Mouse (Mus musculus) layer of hippocampus, adult 9-11 months (tissue): ENCODE results near the gene Muc2.
"Not testable (repeated sequence)": the region's sequence is repeated elsewhere in the genome, so short reads cannot be mapped to it uniquely, and the experiment has no call there.

Experiments used
- DNase-seq: peaks from one replicate; pipeline ENCODE4 v3.0.0; 2022

Muc2 gene

DNA sequence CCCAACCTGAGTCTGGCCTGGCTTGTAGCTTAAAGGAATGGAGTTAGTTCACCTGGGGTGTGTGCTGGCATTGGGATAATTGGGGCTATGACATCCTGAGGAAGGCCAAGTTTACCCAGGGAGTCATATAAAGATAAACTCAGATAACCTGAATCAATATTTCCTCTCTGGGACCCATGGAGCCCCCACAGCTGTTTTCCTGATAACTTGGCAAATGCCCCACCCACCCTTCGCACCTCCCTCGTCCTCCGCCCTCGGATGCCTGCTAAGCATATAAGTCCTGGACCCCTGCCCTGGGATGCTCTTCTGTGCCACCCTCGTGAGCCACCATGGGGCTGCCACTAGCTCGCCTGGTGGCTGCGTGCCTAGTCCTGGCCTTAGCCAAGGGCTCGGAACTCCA, at the start of gene Muc2:
Gene Muc2, plus strand, starts transcription at position 301 of the 400 bp plus-strand sequence.
- no peak for DNase-seq

DNA sequence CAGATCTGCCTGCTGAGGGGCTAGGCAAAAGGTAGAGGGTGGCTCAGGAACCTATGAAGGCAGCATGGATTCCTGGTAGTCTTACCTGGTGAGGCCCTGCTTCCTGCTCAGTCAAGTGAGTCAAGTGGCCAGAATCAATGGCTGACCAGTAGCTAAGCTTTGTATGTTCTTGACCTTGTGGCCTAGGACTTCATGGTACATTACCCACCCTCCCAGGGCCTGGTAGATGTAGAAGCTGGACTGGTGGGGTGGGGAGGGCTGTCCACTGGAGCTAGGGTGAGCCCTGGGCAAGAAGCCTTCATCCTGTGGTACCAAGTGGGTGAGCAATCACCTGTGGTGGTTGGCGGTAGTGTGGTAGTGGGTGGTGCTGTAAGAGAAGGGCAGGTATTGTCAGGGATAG, 47.8 kb upstream of the Muc2 start:
- no peak for DNase-seq

DNA sequence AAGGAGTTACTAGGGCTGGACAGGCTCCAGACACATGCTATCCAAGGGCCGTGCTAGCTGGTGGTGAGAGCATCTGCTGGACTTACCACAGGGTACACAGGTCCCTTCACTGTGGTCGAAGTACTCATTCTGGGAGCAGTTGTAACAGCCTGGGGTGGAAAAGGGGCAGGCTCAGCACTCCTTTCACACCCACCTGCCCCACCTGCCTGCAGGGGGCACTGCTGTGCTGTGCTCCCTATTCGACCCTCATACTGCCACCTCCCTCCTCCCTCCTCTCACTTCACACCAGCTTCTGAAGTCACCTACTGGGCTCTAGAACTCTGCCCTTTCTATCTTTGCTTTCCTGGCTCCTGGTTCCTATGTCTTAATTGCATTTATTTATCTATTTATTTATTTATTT, 47.0 kb upstream of the Muc2 start:
- no peak for DNase-seq

DNA sequence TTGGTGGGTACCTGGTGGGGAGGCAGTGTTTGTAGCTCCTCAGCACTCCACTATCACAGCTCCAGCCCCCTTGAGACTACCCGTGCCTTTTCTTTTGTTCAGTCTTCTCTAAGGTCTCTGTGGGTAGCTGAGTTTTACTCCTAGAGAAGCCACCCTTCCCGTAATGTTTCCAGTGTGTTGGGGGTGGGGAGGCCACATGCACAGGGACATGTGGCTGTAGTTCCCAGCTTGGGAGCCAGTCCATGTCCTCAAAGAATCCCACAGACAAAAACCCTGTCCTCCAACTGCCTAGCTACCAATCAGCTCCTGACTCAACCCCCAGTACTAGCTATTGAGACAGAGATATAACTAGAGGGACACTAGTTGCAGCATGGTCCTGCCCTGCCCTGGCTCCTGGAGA, 43.1 kb upstream of the Muc2 start:
- no peak for DNase-seq

DNA sequence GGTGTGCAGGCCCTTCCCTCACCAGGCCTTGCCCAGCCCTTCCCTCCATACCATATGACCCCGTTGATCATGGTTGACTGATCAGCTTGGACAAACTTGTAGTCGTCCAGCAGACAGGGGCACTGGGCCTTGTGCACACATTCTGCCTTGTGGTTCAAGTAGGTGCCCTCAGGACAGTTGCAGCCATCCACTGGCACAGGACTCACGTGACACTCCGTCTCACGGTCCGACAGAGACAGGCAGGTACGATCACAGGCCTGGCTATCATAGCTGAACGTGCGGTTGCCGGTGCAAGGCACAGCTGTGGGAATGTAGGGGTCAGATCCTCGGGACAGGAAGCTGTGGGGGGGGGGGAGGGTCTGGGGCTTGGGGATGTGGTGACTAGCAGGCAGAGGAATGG, 42.3 kb upstream of the Muc2 start:
- no peak for DNase-seq

DNA sequence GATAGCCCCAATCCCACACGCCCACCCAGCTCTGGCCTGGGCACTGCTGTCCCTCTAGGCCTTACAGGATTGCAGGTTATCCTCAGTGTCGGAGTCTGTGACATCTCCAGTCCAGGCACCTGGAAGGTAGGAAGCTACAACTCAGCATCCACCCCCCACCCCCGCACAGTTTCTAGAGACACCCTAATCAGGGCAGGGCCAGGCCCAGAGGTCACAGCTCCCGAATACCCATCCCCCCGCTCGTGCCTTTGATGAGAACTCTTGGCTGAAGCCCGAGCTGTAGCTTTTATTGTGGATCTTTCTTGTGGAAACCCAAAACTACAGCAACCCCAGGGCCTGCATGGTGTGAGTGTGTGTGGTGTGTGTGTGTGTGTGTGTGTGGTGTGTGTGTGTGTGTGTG, 37.9 kb upstream of the Muc2 start:
- DNase-seq, result no peak

DNA sequence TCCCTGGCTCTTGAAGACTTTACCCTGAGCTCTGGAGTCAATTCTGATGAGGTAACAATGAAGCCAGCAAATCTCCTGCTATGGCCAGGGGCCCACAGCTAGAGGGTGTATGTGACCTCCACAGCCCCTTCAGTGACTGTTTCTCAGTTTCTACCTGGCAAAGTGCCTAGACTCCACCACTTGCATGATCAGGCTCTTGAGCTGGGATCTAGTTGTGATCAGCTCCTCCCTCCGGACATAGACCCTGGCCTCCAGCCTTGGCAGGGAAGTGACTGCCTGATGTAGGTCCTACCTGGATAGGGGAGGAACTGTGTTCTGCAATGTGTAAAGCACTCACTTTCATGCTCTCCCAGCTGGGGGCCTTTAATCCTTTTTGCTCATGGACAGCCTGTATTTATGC, 29.8 kb upstream of the Muc2 start:
- DNase-seq, result no peak

DNA sequence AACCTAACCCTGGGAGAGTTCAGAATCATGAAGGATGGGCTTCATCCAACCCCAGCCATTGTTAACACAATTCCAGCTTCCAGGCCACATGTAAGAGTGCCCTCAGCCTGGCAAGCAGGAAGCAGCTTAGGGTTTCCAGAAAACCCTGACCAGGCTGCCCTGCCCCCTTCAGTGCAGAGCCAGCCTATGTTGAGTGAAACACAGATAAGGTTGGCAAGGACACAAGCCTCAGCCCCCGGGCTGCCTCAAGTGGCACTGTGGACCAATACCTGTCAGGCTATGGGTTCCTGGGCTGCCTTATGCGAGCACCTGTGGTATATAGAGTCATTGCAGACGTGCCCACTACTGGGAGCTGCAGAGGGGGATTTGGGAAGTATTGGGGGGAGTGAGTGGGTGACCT, 28.7 kb upstream of the Muc2 start:
- DNase-seq, result no peak

DNA sequence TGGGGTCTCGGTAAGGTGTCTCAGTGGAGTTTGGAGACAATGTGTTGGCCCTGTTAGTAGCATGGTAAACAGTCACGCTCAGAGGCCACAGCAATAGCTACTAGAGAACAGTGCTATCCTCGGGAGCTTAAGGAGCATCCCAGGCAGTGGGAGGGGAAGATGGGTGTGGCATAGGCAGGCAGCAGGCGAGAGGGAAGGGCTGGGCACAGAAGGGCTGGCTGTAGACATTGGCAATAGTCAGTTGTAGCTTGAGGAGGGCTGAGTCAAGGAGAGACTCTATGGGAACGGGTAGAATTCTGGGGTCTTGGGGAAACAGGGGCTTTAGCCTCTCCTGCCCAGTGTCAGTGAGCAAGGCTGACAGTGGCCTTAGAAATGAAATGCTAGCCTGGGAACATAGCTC, 27.9 kb upstream of the Muc2 start:
- no peak for DNase-seq

DNA sequence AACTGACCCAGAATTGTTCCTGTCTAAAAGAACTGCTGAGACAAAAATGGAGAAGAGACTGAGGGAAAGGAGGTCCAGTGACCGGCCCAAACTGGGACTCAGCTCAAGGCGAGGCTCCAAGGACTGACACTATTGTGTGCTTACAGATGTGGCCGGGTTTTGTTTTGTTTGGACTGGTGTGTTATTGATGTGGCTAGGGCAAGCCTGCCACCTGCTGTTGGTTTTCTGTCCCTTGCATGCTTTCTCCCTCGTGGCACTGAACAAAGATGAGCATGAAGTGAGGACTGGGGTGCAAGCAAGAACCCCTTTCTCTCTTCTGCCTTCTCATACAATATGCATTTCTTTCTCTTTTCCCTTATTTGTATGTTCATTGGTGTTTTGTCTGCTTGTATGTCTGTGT, 23.9 kb upstream of the Muc2 start:
- peak; percentile 44 for DNase-seq

DNA sequence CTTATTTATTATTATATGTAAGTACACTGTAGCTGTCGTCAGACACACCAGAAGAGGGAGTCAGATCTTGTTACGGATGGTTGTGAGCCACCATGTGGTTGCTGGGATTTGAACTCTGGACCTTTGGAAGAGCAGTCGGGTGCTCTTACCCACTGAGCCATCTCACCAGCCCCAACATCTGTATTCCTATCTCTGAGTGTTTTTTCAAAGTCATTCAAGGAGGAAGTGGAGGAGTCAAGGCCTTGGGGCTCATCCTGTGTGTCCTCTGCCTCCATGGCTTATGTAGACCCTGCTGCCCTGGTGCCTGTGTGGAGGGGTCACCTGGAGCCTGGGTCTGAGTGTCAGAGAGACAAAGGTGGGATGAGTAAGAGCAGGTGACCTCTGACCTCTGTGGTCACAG, 21.0 kb upstream of the Muc2 start:
- DNase-seq, result not testable (repeated sequence)

DNA sequence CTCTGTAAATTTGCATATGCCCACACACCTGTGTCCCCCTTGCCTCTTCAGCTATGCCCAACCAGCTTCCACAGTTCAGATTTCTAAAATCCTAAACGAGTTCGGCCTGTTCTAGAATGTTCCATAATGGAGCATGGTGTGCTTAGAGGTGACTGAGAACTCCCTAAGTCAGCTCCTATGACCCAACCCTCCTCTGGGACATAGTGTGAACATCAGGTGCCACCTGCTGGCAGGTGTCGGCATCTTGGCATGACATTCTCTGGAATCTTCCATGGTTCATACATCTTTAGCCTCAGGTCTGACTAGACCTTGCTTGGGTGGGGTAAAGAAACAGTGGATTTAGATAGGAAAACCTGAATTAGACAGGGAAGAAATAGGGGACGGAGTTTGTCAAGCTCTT, 19.1 kb upstream of the Muc2 start:
- no peak for DNase-seq

DNA sequence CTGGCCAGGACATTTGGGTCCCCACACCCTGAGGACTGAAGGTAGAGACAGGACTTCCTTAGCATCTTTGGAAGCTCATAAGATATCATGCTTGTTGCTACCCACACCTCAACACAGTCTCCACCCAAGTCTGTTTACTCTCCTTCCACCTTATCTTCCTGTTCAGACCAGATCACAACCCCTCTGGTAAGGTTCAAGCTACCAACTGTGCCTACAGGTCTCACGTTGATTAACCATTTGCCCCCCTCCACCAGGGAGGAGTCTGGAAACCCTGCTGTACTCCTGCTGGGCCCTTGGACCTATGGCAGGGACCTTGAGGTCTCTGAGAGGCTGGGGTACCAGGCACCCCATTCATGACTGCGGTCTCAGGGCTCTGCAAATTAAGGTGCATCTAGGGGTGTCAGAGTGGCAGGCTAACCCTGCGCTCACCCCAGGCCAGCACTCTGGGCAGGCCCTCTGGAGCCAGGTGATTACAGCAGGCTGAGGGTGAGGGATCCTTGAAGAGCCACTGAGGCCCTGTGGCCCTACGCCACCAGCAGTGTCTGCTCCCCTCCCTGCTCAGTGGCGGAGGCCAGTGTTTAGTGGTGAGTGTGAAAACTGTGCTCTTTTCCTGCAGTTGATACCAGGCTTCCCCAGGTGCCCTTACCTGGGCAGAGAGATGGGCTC, 18.4 kb upstream of the Muc2 start:
- DNase-seq, result no peak

DNA sequence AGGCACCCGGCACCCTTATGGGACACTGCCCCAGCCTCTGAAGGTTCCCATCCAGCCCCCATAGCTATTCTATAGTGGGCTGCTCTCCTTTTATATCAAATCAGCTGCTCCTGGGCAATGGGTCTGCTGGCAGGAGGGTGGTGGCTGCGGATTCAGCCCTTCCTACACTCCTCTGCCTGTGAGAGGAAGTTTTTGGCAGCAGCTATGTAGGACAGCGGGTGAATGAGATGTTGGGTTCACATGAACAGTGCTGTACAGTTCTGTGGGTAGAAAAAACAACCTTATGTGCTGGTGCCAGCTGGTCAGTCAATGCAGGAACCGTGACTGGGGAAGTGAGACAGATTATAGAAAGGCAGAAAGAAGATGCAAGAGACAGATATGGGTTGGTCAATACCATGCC, 11.2 kb upstream of the Muc2 start:
- no peak for DNase-seq

DNA sequence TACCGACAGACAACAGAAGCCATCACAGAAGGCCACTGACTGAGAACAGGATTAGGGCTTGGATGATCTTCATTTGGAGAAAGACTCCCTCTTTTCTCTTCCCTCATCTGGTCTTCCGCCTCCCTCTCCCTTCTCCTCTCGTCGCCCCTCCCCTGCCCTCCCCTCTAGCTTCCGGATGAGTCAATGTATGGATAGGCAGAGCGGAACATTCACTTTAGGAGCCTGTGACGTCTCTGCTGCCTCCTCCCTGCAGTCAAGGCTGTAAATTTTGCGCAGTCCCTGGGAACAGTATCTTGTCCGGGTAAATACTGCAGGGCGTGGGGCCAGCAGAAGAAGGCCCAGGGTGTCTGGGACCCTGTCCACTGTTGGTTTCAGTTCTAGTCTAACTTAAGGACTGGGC, 2.8 kb upstream of the Muc2 start:
- DNase-seq, result no peak

DNA sequence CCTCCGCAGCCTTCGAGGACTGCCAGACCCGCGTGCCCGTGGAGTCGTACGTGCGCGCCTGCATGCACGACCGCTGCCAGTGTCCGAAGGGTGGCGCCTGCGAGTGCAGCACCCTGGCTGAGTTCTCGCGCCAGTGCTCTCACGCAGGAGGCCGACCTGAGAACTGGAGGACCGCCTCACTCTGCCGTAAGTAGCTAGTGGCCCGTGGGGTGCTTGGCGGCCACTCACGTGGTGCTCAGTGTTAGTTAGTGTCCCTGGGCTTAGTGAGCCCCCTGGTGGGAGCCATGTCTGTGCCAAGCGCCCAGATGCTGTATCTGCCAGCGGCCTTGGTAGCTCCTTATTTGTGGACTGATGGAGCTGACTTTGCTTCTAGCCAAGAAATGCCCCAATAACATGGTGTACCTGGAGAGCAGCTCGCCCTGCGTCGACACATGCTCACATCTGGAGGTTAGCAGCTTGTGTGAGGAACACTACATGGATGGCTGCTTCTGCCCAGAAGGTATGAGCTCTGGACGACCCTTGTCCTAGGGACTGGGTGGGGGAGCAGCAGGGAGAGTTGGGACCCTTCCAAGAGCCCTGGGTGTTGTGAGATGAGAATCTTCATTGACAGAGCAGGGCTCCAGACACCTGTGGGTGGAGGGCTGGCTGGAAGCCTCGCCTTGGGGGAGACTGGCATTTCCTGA, 3.6 kb downstream of the Muc2 start:
- no peak for DNase-seq

DNA sequence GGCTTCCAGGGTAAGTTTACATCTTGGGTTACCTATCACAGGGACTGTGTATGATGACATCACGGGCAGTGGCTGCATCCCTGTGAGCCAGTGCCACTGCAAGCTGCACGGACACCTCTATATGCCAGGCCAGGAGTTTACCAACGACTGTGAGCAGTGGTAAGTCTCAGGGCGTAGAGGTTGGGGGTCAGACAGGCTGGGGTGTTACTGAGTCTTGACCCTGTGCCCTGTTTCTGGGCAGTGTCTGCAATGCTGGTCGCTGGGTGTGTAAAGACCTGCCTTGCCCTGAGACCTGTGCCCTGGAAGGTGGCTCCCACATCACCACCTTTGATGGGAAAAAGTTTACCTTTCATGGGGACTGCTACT, 4.1 kb downstream of the Muc2 start:
- DNase-seq, result no peak

DNA sequence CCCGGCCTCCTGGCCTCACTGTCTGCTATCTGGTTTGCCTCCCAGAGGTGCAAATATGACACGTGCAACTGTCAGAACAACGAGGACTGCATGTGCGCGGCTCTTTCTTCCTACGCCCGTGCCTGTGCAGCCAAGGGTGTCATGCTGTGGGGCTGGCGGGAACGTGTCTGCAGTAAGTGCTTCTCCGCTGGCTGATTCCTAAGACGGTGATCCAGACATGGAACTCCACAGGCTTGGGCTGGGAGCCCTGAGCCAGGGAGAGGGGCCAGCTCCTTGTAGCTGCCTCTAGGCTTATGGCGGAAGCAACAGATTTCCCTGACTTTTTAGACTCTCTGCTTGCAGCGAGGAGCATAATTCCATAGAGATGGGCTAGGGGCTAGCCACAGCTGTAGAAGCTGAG, 6.4 kb downstream of the Muc2 start:
- DNase-seq, result no peak

DNA sequence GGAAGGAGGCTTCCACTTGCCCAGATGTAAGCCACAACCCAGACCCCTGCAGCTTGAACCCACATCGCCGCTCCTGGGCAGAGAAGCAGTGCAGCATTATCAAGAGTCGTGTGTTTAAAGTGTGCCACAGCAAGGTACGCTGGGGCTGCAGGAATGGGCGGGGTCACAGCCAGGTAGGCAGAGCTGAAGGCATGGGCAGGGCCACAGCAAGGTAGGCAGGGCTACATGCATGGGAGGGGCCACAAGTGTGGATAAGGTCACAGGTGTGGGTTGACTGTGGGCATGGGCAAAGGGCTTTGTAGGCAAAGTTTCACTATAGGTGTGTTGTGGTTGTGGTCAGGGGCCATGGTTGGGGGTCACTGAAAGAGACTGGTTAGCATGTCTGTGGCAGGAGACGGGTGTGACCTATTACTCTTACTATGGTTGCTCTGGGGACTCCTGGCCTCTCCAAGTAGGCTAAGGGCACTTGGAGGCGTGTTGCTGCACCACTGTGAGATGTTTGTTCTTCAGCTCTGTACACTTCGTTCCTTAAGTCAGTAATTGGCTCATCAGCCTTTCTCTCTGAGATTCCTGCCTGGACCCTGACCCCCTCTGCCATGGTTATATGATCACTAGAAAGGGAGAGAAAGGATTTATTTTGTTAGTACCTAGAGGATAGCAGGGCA, 9.5 kb downstream of the Muc2 start:
- DNase-seq, result no peak

DNA sequence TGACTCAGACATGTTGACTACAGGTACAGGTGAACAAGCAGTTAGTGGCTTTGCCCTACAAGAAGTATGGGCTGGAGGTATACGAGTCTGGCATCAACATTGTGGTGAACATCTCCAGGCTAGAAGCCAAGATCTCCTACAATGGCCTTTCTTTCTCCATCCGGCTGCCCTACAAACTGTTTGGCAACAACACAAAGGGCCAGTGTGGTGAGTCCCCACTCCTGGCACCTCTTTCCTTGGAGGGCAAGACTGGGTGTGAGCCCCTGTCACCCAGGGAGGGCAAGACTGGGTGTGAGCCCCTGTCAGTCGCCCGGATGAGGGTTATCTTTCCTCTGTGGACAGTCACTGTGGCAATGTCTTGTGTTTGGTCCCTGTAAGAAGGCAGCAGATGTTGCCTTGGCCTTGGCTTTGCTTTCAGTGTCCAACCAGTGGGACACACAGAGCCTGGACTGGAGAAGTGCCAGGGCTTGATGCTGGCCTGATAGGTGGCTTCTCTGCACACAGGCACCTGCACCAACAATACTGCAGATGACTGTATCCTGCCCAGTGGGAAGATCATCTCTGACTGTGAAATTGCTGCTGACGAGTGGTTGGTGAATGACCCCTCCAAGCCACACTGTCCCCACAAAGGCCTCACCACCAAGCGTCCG, 57.4 kb downstream of the Muc2 start:
- DNase-seq, result peak; percentile 35

DNA sequence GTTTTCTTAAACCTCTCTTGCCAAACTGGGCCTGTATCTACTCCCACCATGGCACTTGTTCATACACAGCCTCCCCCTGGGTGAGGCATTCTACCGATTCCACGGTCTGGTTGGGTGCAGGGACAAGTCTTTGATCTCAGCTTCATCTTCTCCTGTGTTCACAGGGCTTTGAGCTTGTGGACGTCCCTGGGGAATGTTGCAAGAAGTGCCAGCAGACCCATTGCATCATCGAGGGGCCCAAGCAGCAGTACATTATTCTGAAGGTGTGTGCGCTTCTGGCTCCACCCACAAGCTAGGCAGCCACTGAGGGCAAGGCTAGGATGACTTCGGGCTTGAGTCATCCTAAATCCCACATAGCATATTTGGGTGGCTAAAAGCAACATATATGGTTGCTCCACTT, 62.4 kb downstream of the Muc2 start:
- no peak for DNase-seq

DNA sequence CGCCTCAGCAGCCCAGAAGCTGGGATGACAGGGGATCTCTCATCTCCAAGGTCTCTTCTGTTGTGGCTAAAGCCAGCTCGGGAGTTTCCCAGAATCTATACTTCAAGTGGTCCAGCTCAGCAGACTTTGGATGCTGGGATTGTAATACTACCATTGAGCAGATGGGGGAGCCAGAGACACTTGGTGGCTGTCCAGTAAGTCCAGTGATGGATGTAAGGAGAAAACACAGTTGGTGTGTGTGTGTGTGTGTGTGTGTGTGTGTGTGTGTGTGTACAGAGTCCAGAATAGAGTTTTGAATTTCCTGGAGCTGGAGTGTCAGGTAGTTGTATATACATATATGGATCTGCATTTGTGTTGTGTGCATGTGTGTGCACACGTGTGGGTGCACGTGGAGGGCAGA, 65.7 kb downstream of the Muc2 start:
- DNase-seq, result peak; percentile 76

DNA sequence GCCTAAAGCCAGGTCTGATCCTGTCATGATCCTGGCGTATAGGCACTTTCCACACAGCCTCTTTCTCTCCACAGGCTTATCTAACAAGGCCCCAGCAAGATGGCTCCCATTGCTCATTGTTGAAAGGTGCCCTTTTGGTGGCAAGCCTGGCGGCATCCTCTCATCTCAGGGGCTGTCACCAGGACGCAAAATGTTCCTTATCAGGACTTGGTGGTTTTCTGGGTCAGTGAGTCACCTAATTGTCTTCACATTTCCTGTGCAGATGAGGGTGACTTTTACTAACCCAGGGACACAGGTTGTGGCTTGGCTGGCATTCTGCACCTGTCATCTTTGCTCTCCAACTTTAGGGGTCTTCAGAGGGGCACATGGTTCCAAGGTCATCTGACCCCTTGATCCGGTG, 68.2 kb downstream of the Muc2 start:
- DNase-seq, result no peak

DNA sequence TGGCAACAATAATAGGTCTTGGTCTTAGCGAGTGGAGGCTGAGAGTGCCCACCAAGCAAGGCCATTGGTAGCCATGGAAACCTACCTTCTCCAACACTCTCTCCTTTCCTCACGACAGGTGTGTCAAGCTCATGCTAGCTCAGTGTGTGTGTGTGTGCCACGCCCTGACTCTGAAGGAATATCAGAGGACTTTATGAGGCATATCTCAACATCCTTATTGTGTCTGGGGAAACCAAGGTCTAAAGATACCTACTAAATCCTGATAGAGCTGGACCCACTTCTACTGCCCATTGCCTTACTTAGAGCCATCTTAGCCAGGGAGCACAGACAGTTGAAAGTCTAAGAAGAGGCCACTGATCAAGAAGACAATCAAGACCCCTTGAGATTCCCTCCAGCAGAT, 80.4 kb downstream of the Muc2 start:
- DNase-seq, result no peak
